Mouse (Mus musculus) T-helper 17 cell (primary cell): ENCODE data around the gene Rps21.

Experiments used
- in situ Hi-C, 2 experiments: fragments of 300-600 bp; cut with MboI, MseI; formaldehyde crosslinking; loops; 1 replicate in 1 of 2; 2 replicates in 1 of 2; pipeline ENCODE4 v1.15.1; 2025; ENCODE audit warnings: high pct_unique_total_duplicates in 2 of 2

Rps21 gene

DNA sequence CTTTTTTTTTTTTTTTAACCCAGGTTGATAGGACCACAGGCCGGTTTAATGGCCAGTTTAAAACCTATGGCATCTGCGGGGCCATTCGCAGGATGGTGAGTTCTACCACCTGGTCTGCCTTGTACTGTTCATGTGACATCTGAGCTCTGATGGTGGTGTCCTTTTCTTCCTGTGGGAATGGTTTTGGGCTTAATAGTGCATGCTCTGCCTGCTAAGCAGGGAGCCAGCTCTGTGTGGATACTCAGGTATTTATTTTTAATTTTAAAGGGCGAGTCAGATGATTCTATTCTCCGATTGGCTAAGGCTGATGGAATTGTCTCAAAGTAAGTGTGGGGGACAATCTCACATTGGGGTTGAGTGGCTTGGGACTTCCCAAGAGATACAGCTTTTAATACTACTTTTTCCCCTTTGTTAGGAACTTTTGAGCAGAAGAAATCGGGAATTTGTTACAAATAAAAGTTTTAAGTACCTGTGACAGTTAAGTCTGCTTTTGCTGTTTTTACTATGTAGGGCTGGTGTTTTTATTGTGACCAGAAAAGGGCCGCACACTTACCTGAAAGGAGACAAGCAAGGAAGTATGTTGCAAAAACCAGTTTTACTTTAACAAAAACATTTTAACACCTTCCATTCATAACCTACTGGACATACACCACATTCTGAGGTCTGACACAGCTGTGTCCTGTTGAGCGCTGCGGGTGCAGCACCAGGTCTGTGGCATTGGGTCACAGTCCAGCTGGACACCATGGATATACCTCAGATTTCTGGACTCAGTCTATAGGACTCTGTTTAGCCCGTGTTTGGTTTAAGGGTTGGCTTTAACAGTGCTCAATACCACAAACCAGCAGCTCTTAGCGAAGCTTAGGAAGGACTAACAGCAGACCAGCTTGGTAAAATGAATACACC is 1.0 kb downstream of the Rps21 start:
- in situ Hi-C loops, result loop anchor here (5.0 to 10.0 kb wide), 3 partner anchors 213 to 333 kb away; partner anchors contain the start of genes Psma7 (in 1 of the 2) and Ss18l1 (in 1 of the 2)

DNA sequence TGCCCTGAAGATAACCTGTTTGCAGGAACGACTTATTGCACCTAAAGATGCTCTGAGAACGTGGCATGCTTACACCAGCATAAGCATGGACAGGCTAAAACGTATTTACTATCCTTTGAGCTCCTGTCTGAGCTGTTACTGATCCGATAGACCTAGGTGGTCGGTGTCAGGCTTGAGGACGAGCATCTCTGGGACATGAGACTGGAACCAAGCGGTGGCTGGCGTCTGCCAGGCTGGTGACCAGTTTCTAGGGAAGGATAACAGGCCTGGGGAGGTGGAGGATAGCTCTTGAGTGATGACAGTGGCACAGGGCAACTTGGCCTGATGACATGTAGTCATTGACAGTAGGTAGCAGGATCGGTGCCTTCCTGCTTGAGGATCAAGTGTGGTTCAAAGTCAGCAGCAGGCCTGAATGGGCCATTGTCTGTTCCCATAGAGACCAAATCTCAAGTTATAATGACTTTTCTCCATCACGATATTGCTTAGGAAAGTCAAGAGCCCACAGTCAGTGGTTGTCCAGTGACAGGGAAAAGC is 1.8 kb downstream of the Rps21 start:
- in situ Hi-C loops, result loop anchor here (5.0 to 10.0 kb wide), 3 partner anchors 214 to 334 kb away; partner anchors contain the start of genes Psma7 (in 1 of the 2) and Ss18l1 (in 1 of the 2)

DNA sequence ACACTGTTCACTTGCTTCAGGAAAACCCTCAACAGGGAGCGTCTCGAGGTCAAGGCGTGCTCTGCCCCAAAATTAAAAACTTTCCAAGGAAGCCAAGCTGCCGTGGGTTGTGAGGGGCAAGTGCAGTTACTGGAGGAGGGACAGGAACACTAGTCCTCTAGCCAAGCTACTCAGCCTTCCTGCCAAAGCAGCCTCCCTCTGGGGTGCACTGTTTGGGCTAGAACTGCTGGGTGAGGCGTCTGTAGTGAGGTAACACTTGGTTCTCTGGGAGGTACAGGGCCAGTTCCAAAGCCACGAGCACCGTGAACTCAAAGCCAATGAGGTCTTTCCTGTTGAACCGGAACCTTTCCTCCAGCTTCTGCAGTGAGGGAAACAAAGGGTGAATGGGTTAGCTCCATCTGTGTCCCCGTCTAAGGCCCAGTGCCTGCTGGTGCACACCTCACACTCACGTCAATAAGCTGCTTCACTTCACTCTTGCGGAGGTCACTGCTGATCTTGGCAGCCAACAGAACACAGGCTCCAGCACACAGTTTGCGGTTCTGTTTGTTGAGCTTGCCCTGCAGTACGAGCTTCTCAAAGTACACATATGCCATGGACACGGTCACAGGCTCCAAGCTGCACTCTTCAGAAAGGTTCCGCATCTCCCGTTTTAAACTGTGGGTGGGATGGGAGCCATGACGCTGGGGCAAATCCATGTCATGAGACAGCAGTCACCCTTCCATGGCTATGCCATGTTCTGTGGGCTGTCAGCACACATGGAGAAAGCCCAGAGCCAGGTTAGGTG is 2.8 kb downstream of the Rps21 start:
- in situ Hi-C loops, result loop anchor here (5.0 to 10.0 kb wide), 3 partner anchors 215 to 335 kb away; partner anchors contain the start of genes Psma7 (in 1 of the 2) and Ss18l1 (in 1 of the 2)

DNA sequence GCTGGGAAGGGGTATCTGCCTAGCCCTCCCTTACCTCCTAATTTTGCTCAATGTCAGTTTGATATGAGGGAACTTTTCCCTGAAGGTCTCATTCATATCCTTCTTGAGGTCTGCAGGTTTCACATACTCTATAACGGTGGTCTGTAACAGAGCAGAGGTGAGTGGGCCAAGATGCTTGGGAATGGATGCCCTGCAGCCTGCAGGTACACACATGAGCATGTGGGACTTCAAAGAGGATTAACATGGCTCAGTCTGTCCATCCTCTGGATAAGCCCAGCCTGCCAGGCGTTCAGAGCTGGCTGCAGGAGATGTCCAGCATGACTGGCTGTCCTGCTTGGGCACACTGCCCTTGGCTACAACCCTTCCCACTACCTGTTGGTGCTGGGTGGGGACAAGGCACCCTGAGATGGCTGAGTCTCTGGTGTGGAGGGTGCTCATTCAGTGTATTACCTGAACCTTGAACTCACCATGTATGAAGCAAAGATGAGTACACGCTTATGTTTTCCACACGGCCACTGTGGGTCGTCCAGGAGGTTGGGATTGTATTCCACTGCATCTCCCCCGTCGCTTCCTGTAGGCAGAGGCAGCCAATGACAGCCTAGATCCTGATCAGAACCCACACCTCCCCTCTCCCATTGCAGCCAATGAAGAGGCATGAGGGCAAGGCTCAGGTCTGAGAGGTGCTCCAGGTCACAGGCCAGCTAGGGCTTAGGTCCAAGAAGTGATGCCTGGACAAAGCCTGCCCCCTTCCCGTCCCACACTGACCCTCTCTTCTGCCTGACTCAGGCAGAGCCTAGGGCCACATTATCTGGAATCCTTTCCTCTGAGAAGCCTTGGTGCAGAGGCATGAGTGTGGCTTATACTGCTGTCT is 3.7 kb downstream of the Rps21 start:
- in situ Hi-C loops, result no loop called here

DNA sequence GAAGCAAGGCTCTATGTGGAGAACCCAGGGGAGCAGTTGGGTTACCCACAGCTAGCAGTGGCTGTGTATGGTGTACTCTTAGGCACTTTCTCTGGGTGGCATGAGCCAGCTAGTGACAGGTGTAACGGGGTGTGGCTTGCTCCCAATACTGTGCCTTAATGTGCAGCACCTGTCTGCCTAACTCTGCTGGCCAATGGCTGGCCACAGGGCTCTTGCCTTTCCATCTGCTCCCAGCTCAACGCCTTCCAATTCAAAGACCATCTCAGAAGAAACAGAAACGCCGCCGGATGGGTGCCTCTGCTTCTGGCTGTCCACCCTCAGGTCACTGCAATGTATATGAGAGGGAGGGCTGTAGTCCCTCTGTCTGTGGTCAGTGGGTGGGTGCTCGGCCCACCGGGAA is 4.7 kb downstream of the Rps21 start:
- in situ Hi-C loops, result no loop called here

DNA sequence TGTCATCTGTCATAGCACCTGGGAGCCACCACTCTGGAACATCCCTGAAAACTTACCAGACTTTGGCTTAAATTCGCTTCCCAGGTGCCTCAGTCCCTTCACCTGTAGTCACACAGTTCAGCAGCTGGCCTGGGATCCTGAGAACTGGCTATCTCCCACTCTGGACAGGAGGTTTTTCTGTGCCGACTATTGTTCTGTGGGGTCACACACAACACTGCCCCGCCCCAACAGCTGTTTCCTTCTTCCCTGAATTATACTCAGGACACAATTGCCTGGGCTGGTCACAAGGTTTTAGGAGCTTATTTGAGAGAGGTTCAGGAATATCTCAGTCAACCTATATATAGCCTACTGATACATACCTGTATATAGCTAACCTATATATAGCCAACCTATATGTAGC is 5.3 kb downstream of the Rps21 start:
- in situ Hi-C loops, result no loop called here

DNA sequence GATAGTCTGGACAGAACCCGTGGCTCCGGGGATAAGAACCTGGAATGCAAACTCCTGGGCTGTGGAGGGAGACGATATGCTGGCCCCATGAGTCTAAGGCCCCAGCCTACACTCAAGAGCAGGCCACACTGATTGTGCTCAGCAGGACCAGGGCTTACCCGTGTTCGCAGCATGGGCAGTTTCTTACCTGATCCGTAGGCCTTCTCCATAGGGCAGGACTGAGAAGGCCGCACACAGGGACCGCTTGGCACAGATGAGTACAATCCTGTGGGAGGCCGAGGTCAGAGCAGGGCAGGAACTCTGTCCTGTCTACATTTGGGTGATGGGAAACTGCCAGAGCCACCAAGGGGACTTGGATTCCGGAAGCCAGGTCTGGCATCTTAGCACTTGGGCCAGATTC is 5.7 kb downstream of the Rps21 start:
- in situ Hi-C loops, result no loop called here

DNA sequence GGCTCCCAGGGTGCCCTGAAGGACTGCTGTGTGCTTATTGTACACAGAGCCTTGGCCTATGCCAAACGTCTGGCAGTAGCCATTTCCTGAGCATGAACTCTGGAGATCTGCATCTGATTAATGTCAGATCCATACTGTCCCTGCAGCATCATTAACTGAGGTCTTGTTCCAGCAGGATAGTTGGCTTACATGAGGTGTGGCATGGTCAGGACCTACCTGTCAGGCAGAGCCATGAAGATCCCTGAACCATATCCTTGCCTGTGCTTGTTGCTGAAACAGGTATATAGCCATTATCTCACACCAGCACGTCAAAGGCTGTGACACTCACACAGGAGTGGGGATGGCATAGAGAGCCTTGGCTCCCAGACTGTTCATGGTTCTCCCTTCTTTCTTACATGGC is 10.8 kb downstream of the Rps21 start:
- in situ Hi-C loops, result no loop called here

DNA sequence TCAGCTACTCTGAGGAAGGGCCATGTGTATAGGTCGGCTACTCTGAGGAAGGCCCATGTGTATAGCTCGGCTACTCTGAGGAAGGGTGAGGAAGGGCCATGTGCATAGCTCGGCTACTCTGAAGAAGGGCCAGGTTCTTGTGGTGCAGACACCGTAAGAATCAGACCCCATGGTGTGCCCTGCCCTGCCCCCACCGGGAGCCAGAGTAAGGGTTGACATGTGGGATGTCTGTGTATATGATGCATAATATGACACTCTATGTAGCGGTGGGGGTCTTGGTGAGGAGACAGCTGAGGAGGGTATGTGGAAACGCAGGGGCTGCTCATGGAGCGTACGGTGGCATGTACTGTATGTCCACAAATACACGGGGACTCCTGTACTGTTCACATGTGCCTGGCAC is 12.2 kb downstream of the Rps21 start:
- in situ Hi-C loops, result no loop called here

DNA sequence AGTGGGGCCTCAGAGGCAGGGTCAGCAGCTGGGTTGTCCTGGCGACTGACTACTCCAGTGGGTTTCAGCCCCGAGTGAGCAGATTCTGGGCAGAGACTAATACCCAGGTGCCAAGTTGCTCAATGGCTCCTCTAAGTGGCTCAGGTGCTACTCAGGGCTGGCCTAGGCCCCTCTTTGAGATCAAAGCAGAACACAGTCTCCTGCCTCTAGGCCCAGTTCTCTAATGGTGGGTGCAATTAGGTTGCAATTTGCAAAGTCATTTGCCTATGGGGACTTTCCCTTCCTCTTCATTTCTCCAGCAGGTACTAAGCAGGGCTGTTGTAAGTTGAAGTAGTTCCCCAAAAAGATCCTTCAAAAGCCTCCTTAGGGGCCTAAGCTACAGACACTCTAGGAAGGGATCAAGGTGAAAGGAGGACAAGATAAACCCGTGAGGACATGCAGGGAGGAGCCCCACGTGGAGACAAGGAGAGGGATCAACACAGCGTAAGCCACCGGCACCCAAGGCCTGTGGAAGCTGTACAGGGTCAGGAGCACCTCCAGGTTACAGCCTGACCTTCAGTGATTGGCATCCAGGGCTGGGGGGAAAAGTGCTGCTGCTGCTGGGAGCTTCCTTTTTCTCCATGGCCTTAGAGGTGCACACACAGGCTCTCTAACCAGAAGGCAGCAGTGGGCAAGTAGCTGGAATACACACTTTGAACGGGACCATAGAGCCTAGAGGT is 13.5 kb downstream of the Rps21 start:
- in situ Hi-C loops, result no loop called here

DNA sequence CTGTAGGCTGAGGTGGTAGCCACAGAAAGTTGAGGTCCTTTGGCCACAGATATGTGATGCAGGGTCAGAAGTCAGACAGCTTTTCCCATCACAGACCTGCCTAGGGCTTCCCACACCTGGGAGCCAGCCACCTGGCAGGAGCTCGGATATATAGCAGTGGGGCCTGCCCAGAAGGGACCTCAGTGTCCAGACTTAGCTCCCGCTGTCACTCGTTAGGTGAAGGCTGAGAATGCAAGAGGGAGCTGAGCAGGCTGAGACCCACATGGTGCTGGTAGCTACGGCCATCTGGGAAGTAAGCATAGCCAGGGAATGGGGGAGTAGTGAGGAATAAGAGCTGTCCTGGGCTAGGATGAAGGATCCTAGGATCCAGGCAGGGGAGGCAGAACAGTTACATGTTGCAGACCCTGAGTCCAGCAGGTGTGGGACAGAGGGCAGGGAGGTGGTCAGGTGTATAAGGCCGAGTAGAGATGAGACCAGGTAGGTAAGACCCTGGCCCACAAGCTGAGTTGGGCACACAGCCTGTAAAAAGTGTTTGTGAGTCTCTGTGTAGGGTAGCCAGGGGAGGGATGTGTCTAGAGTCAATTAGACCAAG is 14.7 kb downstream of the Rps21 start:
- in situ Hi-C loops, result no loop called here

DNA sequence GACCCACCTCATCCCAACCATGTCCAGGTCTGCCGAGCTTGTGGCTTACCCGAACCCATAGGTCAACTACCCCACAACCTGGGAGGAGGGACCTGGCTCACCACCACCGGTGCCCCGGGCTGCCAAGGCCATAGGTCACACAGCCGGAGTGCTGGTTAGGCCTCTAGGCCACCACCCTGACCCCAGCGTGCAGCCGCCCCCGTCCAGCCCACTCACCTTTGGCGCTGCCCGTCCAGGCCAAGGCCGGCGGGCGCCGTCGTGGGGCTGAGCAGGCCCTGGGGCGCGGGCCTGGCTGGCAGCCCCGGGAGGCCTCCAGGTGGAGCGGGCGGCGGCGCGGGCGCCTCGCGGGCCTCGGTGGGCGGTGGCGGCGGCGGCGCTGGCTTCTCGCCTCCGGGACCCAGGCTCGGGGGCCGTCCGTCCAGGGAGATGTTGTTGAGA is 15.7 kb downstream of the Rps21 start:
- in situ Hi-C loops, result no loop called here

DNA sequence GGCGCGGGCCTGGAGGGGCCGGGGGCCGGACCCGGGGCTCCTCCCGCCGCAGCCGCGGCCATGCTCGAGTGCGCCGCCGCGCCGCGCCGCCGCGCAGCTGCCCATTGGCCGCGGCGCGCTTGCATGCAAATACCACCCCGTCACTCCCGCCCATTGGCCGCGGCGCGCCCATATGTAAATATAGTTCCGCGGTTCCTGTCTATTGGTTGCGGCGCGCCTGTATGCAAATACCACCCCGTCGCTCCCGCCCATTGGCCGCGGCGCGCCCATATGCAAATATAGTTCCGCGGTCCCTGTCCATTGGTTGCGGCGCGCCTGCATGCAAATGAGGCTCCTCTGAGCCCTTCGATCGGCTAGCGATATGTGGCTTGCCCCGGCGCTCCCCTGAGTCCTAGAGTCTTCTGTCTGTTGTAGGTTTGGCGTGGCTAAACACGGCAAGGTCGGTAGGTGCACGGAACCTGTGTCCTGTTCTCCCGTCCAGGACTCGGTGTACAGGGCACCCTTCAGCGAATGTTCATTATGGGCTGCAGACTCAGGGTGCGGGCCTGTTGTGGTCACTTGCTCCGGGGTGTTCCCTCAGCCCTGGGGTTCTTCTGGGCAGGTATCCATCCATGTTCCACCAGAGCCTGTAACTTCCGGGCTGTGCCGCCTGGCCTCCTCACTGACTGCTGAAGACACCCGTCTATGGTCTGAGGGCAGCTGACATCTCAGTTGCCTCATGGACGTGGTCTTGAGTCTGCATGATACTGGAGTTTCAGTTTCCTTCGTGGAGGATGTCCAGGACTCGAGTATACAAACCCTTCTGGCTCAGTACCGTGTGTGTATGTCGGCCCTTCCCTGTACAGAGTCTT is 16.4 kb downstream of the Rps21 start, which contains the start of gene Cables2:
TSS of gene Cables2 (minus strand) at position 103 of the 851 bp plus-strand sequence.
- in situ Hi-C loops, result no loop called here

DNA sequence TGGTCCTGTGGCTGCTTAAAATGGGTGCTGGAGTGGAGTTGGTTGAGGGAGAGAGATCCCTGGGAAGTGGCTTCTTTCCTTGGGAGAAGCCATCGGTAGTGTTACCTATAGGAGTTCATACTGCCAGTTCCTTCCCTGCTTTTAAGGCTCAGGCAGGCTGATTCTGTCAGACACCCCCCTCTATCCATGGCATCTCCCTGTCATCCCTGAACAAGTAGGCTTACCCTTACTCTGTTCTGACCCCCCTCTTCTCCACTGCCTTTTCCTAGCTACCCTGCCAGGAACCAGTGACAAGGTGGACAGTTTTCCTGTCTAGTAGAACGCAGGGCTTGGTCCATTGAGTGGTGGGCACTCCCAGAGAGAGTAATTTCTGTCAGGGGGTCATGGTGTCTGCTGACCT is 17.3 kb downstream of the Rps21 start:
- in situ Hi-C loops, result no loop called here

DNA sequence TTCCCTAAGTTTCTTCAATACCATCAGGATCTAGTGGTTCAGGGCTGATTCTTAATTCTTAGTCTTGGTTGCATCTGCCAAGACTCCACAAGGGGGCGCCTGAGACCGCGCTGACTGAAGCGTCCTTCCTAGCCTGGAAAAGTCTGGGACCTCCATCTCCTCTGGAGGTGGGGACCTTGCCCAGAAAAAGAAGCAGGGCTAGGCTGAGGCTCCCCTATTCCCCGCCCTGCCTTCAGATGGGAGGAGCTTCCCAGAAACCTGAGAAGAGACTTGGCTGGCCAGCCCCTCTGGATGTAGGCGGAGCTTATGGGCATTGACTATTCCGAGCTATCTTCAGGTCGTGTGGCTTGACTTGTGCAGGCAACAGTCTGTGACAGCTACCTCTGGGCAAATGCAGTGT is 18.7 kb downstream of the Rps21 start:
- in situ Hi-C loops, result loop anchor here in 1 of 2 experiments (5.0 kb wide), 1 partner anchor 71 kb away; no protein-coding TSS in a partner anchor

DNA sequence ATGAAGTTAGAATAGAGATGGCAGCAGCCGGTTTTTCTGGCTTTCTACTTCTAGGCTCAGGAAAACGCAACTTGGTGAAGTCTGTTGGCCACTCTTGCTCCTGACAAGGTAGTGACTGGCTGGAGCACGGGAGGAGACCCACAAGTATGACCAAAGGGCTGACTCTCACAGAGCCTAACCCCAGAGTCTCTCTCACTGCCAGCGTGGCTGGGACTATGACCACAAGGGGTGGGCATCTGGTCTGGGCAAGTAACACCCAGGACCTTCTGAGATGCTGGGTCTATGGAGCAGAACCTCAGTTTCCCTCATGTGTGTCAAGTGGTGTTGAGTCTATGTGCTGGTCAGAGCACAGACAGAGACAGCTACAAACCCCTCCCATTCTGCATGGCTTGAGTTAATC is 19.2 kb downstream of the Rps21 start:
- in situ Hi-C loops, result loop anchor here in 1 of 2 experiments (5.0 kb wide), 1 partner anchor 71 kb away; no protein-coding TSS in a partner anchor

DNA sequence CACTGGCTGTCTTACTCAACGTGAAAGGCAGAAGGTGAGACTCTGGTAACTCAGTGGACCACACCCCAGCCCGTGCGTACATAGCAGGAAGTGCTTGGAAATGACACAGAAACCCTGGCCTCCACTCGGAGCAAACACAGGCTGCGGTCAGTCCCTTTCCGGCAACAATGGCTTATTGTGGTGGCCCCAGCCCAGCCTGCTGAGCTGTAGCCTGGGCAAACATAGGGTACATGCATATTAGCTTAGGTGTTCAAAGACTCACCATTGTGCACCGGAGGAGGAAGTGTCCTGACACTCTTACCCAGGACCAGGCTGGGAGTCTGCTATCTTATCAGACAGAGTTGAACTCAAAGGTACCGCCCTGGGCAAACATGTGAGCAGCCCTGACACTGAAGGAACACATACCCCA is 19.7 kb downstream of the Rps21 start:
- in situ Hi-C loops, result loop anchor here in 1 of 2 experiments (5.0 kb wide), 1 partner anchor 70 kb away; no protein-coding TSS in a partner anchor

DNA sequence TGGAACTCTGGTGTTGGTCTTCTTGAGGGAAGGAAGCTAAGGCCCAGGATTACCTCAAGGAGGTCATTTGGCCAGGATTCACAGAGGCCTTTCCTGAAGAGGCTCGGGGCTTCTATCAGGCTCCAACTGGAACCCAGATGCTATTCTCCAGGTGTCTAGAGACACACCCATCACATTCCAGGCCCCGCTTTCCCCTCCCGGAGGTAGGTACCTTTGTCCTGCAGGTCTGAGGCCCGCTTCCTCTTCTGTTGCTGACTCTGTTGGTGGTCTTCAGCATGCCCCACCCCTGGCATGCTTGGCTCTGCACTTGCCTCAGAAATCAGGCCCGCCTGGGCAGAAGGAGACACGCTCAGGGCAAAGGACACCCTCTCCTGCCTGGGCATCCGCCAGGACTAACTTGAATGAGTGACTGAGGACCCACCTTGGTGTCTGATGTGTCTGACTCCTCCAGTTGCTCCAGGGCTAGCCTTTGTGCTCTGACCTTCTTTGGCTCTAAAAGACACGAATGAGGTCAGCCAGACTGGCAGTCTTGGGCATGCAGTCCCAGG is 20.7 kb downstream of the Rps21 start:
- in situ Hi-C loops, result loop anchor here in 1 of 2 experiments (5.0 kb wide), 1 partner anchor 69 kb away; no protein-coding TSS in a partner anchor
